Mouse (Mus musculus) left cerebral cortex, adult 9 months (tissue): ENCODE measurements at regions not wholly inside any gene's neighbourhood (a gene's known extent, or its start where the extent isn't known, plus 50 kb on each side); places are given as distances from the start of the nearest gene placed in this dataset.
"Not testable (repeated sequence)": the region's sequence is repeated elsewhere in the genome, so short reads cannot be mapped to it uniquely, and the experiment has no call there.

Source experiments
- DNase-seq, 2 experiments: peaks; one replicate each; pipeline ENCODE4 v3.0.0; 2022; ENCODE audit warnings: low spot score in 2 of 2

DNA sequence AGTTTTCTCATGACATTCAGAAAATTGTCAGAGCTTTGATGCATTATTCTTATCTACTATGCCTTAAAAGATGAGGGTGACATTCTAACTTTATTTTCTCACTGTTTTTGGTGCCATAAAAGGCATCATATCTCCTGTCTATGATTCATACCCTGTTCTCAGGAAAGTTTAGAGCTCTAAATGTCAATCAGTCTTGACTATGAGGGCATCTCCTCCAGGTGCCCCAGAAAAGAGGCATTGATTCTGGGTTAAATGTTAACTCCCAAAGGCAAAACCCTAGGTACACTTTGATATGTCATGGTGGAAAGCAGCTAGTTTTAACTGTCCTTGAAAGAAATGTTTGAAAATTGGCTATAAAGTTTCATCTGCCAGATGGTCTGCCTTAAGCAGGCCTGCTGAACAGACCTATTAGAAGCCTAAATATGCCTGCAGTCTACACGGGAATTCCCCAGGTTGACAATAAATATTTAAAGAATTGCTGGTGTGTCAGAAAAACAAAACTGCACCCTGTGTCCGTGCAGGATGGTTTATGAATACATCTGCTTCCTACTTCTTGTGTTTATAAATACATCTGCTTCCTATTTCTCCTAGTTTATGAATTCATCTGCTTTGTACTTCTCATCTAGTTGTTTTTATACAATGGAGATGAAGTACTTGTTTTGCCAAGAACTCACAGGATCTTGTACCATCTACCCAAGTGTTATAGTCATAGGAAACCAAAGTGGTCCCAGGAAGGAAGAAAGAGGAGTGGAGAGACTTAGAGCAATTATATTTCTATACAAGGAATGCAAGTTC lies 172.3 kb downstream of the Snca start:
- DNase-seq, result no peak

- DNase-seq, result not testable (repeated sequence)
Observed at GRCm38 (mm10) chr6:60646983-60647617, 182.6 kb downstream of the Snca start.

GRCm38 (mm10) chr6:60642251-60642650 lies 187.4 kb downstream of the Snca start:
- no peak for DNase-seq

DNA sequence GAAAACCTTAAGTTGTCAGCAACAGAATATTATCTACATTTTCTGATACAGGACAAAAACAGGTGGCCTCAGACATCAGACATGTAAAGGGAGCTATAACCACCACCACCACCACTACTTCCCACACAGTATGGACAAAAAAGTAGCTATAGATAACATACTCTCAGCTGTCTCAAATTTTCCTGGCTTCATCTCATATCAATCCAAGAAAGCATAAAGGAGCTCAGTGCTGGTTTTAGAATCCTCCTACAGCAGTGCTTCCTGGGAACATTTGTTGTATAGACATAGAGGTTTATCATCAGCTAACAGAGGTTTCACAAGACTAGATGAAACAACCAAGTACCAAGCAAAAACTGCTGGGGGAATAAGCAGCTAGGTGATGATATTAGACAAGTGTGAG lies 213.3 kb downstream of the Snca start:
- peak; percentile 4 to 8 for DNase-seq

GRCm38 (mm10) chr6:60600201-60600600 lies 229.5 kb downstream of the Snca start:
- DNase-seq, result no peak

GRCm38 (mm10) chr6:60564261-60564660 lies 265.4 kb downstream of the Snca start:
- DNase-seq, result no peak

DNA sequence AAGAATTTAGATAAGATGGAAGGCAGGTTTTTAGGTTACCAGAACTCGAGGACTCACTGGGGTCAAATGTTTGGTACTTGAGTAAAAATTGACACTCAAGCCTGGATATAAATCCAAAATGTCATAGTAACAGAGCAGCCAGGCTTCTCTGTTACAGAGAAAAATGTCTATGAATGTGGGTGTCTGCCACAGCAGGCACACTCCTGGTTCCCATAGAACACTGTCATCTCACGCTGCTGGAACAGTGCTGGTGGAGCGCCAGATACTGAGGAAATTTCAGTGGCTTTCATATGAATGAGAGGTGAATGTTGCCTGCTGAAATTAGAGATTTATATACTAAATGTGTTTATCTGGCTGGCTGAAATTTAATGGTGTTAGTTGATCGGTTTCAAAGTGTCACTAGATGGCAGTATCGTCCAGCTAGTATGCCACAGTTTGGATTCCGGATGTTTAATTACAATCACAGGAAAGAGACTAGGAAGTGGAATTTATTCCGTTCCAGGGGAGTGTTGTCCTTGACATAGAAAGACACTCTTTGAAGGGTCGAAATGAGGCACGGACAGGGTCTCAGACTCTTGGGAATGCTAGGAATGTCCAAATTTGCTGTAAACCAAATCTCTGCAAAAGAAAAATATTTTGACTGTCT lies 273.9 kb downstream of the Snca start:
- DNase-seq, result peak in 1 of 2 experiments; percentile 28
